Mouse (Mus musculus) G1E (cell line): ENCODE data around the gene Slc38a3. TPM values are rescaled to one million over a fixed set of nuclear protein-coding genes. Genes with fewer than 3 reads are reported as not detected.

Source experiments
- ATAC-seq: 2 replicates; pipeline ENCODE4 v1.8.0; 2016; ENCODE audit warnings: mild to moderate bottlenecking; ENCODE audit not compliant: insufficient number of reproducible peaks, poor library complexity, low FRiP score, severe bottlenecking; ENCODE audit errors: extremely low read depth
- DNase-seq: peaks from one replicate; pipeline ENCODE4 v3.0.0; 2012; ENCODE audit warnings: low spot score
- H3K27me3 ChIP-seq: 2 replicates; pipeline ENCODE4 v1.6.1; 2012; ENCODE audit warnings: mild to moderate bottlenecking, low read length, inconsistent platforms; ENCODE audit not compliant: insufficient read depth
- H3K36me3 ChIP-seq: replicated peaks from 2 replicates; pipeline ENCODE3; 2012; ENCODE audit warnings: mild to moderate bottlenecking, inconsistent platforms
- H3K4me1 ChIP-seq: 2 replicates; pipeline ENCODE4 v1.6.1; 2012; ENCODE audit warnings: low read depth, low read length, inconsistent platforms, mixed read lengths; ENCODE audit not compliant: insufficient read depth
- H3K4me3 ChIP-seq: 2 replicates; pipeline ENCODE4 v1.5.1; 2012; ENCODE audit warnings: low read depth, mild to moderate bottlenecking, inconsistent platforms, low read length, moderate library complexity, mixed read lengths
- H3K9me3 ChIP-seq: replicated peaks from 2 replicates; pipeline ENCODE4 v1.6.1; 2012; ENCODE audit warnings: inconsistent platforms
- CTCF ChIP-seq: IDR thresholded peaks from 2 replicates; pipeline ENCODE4 v1.5.1; 2012; ENCODE audit warnings: low read depth, low read length, inconsistent platforms, mixed read lengths
- GATA1 ChIP-seq: IDR thresholded peaks from 2 replicates; pipeline ENCODE4 v1.6.1; 2012; ENCODE audit warnings: borderline replicate concordance, low read length, inconsistent platforms, mixed read lengths
- GATA2 ChIP-seq: IDR thresholded peaks from 2 replicates; pipeline ENCODE4 v1.6.1; 2012; ENCODE audit warnings: low read depth, low read length, inconsistent platforms, borderline replicate concordance
- POLR2AphosphoS5 ChIP-seq: IDR thresholded peaks from 2 replicates; pipeline ENCODE4 v1.6.1; 2012; ENCODE audit warnings: low read depth, low read length, inconsistent platforms; ENCODE audit not compliant: insufficient replicate concordance
- TAL1 ChIP-seq: conservative IDR thresholded peaks from 2 replicates; pipeline ENCODE4 v1.6.1; 2012; ENCODE audit warnings: low read depth, low read length, inconsistent platforms, mixed read lengths
- polyA plus RNA-seq: library from polyadenylated mRNA; stranded (reverse); fragments of >175 nt; gene quantifications from 2 replicates; pipeline ENCODE4 v1.2.3, GENCODE M21; 2012
- total RNA-seq, 2 experiments: library from RNA; stranded (forward) in 1 of 2; stranded (reverse) in 1 of 2; fragments of 200-1000 nt in 1 of 2; fragments of >200 nt in 1 of 2; fragmentation: Nextera tagmentation in 1 of 2; gene quantifications; 2 replicates each; pipeline ENCODE4 v1.2.3; 2014 to 2017

Gene Slc38a3
- total and polyA plus RNA-seq, 3 experiments = 0.11 TPM; not detected in 2

DNA sequence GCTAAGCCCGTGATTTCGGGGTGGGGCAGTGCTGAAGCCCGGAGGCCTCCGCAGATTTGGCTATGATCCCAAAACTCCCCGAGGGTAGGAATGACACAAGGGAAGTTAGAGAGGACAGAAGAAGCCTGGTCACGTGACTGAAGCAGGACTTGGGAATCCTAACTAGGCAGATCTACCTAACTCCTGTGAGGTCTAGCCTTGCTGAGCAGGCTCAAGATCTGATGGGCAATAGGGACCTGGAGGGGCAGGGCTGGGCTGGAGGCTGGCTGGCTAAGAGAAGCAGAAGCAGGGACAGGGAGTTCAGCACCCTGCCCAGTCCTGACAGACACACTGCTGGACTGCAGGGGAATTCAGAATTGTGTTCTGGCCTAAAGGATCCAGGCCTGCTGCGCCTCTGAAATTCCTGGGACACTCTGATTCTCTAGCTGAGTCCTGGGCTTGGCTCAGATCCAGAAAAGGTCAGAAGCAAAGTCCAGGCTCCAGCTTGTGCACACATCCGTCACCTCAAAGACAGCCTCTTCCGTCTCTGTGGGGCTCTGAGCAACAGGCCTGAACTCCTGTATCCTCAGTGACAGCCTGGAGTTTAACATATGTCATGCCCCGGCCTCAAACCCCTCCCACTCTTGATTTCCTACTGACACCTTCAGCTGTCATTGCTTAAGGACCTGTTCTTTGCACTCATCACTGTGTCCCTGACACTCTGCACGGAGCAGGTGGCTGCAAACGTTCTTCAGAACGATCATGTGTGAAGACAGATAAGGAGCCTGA is 50.4 kb downstream of the Slc38a3 start:
- H3K36me3 ChIP-seq = peaks cover 91% of the 10 kb centered on the region
- no peak for ATAC-seq

DNA sequence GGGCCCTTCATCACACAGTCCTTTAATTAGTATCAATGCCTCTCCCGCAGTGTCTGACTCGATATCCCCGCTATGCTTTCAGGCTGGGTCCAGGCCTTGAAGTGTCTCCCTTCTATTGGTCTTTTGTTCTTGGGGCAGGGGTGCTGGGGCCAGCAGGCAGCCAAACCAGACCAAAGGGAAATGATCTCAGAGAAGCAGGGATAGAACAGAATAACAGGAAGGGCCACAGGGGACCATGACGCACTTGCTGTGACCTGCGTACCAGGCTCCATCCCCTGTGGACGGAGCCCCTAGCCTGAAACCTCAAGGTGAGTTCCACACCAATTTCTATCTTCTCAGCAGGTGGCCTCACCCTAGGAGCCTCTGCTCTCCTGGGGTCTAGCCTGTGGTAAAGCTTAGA is 51.2 kb downstream of the Slc38a3 start:
- peaks cover 17% of the 10 kb centered on the region for H3K4me1 ChIP-seq
- H3K36me3 ChIP-seq = peaks cover 87% of the 10 kb centered on the region
- TF ChIP-seq CTCF = no peak
- no peak overlapping the region for H3K4me3 ChIP-seq
- H3K9me3 ChIP-seq = no peaks in the 10 kb centered on the region
- no peaks in the 10 kb centered on the region for H3K27me3 ChIP-seq
- ATAC-seq (no peak), DNase-seq (no peak)

More for the DNA sequence above, 50.4 kb downstream of the Slc38a3 start:
- H3K4me3 ChIP-seq = no peak overlapping the region
- DNase-seq = no peak
- TF ChIP-seq GATA2 = no peak
- no peak for TF ChIP-seq CTCF
- TF ChIP-seq POLR2AphosphoS5 = no peak
- TF ChIP-seq GATA1 = no peak
- no peak for TF ChIP-seq TAL1
- H3K27me3 ChIP-seq = no peaks in the 10 kb centered on the region
- peaks cover 20% of the 10 kb centered on the region for H3K4me1 ChIP-seq
- no peaks in the 10 kb centered on the region for H3K9me3 ChIP-seq

DNA sequence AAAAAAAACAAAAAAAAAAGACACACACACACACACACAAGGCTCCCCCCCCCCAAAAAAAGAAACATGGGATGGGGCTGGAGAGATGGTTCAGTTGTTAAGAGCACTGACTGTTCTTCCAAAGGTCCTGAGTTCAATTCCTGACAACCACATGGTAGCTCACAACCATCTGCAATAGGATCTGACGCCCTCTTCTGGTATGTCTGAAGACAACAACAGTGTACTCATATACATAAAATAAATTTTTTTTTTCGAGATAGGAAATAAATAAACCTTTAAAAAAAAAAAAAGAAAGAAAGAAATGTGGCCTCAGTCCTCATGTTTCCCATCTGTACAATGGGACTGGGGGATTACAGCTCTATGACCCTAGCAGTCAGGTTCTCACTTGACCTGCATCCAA is 51.9 kb downstream of the Slc38a3 start:
- no peak overlapping the region for H3K4me3 ChIP-seq
- ATAC-seq (no peak), DNase-seq (no peak)
- H3K27me3 ChIP-seq = no peaks in the 10 kb centered on the region
- peaks cover 81% of the 10 kb centered on the region for H3K36me3 ChIP-seq
- TF ChIP-seq CTCF (no peak), GATA2 (no peak), TAL1 (no peak), POLR2AphosphoS5 (no peak), GATA1 (no peak)
- peaks cover 22% of the 10 kb centered on the region for H3K4me1 ChIP-seq
- no peaks in the 10 kb centered on the region for H3K9me3 ChIP-seq

DNA sequence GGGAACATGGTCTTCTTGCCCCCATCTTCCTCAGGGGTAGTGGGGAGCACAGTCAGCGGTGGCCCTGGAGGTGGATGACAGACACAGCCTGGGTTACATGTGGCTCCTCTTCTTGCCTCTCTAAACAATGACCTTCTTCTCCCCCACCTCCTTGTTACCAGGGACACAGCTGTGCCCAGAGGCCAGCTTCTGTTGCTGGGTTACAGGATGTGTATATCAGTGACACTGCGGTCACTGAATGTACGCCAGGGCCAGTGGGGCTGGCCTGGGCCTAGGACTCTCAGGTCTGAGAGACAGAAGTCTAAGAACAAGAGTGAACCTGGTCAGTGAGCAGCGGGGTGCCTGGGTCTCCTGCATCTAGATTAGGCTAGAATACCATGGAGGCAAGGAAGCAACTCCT is 54.3 kb downstream of the Slc38a3 start:
- no peak for TF ChIP-seq TAL1
- H3K36me3 ChIP-seq = peaks cover 62% of the 10 kb centered on the region
- no peak for ATAC-seq

DNA sequence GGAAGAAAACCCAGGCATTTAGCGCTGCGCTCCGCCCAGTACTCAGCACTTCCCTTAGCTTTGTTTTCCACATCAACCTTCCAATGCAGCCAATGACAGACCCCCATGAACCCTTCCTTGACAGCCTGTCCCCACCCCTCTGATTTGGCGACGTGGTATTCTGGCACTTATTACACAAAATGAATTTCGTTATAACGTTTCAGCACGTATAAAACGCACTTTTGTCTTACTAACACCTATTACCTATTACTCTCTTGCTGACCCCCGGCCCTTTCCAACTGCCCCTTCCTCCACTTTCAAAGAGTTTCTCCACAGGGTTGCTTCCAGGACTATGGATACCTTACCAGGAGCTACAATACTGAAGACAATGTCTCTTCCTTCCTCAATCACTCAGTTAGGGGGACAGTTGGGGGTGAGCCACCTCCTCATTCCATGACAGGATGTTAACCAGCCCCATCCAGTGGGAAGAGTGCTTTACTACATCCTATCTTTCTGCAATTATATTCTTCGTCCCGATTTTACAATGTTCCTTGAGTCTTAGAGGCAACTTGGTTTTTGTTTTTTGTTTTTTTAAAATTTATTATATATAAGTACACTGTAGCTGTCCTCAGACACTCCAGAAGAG is 56.3 kb downstream of the Slc38a3 start:
- peaks cover 13% of the 10 kb centered on the region for H3K27me3 ChIP-seq
- H3K36me3 ChIP-seq = peaks cover 42% of the 10 kb centered on the region
- peaks cover 37% of the 10 kb centered on the region for H3K4me1 ChIP-seq
- no peaks in the 10 kb centered on the region for H3K9me3 ChIP-seq
- H3K4me3 ChIP-seq = peak overlapping the region; percentile 68
- ATAC-seq = no peak
- TF ChIP-seq TAL1 = no peak
- no peak for TF ChIP-seq POLR2AphosphoS5
- no peak for TF ChIP-seq GATA1
- no peak for TF ChIP-seq CTCF
- TF ChIP-seq GATA2 = no peak
- no peak for DNase-seq

More for the DNA sequence above, 54.3 kb downstream of the Slc38a3 start:
- Histone ChIP-seq H3K4me3 (no peak overlapping the region), H3K4me1 (peaks cover 36% of the 10 kb centered on the region), H3K27me3 (peaks cover 2% of the 10 kb centered on the region; the same call in 1 of the 2 replicates), H3K9me3 (no peaks in the 10 kb centered on the region)
- DNase-seq = no peak

DNA sequence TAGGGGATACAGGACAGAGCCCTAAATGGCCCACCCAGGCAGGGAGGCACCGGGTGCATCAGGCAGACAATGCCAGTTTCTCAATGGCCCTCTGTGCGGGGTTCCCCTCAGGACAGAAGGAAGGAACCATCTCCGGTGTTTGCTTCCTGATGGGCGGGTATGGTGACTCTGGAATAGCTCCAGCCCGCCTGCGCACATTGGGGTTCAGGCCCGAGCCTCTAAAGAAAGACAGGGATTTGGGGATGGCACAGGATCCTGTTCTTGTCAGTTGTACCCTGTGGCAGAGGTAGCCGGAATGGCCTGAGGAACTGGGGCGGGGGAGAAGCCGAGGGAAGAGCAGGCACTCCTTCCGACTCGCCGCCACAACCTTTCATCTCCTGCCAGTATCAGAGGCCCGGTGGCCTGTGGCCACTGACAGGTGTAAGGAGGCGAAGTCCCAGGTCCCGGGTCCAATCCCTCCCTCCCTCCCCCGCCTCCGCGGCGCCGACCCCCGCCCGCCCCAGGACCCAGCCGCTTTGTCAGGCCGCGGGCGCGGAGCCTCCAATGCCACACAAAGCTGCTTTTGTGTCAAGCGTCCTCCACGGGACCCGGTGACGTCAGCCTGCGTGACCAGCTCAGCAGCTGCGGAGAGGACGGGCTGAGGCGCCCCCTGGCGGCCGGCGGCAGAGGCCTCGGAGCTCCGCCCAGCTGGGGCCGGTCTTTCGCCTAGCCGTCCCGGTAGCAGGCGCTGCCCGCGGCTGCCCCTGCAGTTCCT is 57.0 kb downstream of the Slc38a3 start:
- peak; percentile 82 for ATAC-seq
- H3K4me1 ChIP-seq = peaks cover 44% of the 10 kb centered on the region
- TF ChIP-seq CTCF = peak; percentile 90
- TF ChIP-seq POLR2AphosphoS5 = no peak

More for the DNA sequence above, 57.0 kb downstream of the Slc38a3 start:
- peaks cover 37% of the 10 kb centered on the region for H3K36me3 ChIP-seq
- peaks cover 17% of the 10 kb centered on the region for H3K27me3 ChIP-seq
- H3K9me3 ChIP-seq = no peaks in the 10 kb centered on the region
- H3K4me3 ChIP-seq = peak overlapping the region; percentile 68
- peak; percentile 99 for DNase-seq
